Mouse (Mus musculus) skeletal muscle tissue, adult 2 months (tissue): ENCODE data around the gene Plin3.

ENCODE experiments used
- DNase-seq: peaks from one replicate; pipeline ENCODE4 v3.0.0-alpha.2; 2012; ENCODE audit warnings: low read depth, low spot score

The Plin3 gene

DNA sequence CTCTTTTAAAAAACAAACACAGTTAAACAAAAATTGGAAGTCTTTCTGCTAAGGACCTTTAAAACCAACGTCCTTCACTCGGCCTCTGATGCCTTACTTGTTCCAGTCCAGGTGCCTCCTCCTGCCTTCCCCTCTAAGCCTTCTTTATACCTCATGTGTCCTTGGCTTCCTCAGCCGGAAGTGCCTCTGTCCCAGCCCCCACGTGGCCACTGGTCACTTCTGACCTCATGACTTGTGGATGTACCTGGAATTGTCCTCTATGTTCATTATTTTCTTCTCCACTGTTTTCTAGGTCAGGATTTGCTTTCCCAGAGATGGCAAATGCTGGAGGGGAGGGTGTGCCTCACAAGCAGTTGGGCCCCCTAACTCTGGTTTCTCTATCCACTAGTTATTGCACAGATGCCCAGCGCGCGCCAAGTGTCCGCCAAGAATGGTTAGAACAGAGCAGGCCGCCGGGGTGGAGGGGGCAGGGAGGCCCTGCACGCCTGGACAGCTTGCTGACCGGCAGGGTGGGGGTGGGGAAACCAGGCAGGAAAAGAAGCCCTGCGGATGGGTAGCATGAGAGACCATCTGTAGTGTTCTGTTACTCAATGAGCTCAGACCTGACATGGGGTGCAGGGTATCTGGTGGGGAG, 9.8 kb upstream of the Plin3 start:
- DNase-seq, result no peak

DNA sequence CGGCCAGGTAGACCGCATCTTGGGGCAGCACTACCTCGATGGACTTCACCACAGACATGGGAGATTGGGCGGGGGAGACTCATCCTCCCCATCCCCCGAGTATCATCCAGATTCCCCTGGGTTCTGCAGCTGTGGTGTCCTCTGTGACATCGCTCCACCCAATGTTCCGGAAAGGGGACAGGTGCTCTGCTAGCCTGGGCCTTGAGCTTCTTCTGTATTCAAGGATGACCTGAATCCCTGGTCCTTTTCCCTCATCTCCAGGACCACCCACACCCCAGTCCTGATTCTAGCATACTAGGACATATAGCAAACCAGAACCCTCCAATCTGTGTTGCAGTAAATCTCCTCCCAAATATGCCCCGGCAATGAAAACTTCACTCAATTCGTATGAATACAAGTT, 7.5 kb upstream of the Plin3 start, which contains the start of gene Arrdc5:
TSS of gene Arrdc5 (minus strand) at position 101 of the 400 bp plus-strand sequence.
- DNase-seq, result no peak

DNA sequence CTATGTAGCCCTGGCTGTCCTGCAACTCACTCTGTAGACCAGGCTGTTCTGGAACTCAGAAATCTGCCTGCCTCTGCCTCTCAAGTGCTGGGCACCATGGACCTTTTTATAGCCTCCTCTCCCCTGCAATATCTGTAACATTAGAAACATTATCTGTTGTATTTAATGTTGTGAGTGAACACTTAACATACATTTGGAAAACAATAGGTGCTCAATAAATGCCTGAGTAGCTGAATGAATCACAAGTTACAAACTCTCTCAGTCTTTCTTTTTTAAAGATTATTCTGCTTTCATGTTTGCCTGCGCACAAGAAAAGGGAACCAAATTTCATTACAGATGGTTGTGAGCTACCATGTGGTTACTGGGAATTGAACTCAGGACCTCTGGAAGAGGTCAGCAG, 5.6 kb upstream of the Plin3 start:
- DNase-seq, result no peak

DNA sequence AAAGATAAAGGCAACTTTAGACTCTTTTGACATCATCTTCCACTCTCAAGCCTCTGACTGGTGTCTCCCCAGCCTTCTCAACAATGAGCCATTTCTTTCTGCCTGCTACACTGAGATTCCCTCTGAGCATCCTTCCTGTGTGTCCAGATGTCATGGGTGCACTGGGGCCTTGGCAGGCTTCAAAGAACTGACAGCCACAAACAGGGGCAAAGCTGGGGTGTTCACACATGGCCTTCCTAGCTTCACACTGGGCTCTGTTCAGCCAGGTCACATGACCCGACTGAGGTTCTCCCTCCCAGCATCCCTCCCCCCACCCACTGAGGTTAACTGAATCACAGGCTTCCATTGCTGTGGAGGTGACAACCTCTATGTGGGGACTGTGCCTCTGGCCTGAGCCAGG, 3.5 kb upstream of the Plin3 start:
- no peak for DNase-seq

DNA sequence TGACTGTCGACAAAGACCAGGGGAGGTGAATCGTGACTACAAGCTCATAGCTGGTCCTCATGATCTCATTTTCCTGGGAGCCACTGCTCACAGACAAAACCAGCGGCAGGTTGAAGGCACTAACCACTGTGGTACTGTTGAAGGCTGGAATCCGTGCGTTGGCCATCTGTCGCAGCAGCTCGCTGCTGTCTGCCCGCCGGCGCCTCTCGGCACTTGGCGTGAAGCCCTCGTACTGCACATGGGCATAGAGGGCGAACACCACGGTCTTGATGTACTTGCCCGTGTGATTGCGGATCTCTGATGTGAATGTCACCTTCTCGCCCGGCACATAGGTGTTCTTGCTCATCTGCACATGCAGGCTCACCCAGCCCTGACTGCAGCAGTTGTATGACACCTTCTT, 1.6 kb upstream of the Plin3 start:
- DNase-seq, result no peak

DNA sequence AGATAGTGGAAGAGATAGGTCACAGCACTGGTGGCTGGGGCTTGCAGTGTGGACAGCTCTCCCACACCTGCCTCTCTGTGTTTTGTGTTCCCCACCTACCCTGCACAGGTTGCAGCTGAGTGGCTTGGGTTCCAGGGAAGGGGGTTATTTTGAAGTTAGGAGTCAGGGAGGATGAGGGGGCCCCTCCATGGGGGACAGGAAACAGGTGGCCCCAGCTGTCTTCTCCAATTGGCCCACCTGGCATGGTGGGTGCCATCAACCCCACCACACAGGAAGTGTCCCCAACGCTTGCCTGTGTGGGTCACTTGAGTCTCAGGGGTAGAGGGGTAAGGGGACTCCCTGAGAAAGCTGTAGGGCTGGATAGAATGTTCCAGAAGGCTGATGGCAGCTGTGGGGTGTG, 618 bp upstream of the Plin3 start:
- DNase-seq, result no peak

DNA sequence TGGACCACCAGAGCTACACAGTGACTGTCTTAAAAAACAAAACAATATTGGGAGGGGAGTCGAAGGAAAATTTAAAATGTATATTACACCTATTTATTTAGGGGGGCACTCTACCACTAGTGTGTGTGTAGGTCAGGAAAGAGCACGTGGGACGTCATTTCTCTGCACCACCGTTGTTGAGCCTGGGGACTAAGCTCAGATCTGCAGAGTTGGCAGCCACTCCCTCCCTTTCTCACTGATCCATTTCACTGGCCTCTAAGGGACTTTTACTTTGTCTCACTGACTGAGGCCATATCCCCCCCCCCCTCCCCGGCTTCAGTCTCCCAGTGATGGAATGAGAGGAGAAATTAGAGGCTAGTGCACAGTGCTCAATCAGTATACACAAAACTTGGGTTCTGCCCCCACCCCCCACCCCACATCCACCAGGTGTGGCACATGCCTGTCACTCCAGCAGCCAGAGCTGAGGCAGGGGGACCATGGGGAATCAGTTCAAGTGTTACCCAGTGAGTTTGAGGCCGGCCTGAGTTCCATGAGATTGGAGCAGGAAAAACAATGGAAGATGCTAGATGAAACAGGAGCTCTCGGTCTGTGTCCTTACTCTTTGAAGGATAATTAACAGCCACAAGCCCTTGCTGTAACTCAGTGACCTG, 722 bp downstream of the Plin3 start:
- no peak for DNase-seq

DNA sequence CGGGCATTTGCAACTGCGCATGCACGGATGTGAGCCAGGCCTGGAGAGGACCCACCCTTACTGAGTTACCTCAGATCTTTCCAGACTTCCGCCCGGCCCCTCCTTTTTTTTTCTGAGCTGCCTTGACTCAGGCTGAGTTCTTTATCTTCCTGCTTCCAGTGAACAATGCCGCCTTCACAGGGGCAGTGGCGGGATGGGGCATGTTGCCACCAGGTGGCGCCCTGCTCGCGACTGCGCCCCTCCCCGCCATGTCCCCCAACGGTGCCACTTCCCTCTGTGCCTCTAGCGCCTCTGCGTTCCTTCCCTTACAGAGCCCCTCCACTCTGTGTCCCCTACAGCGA, 1.5 kb downstream of the Plin3 start:
- peak; percentile 93 for DNase-seq

DNA sequence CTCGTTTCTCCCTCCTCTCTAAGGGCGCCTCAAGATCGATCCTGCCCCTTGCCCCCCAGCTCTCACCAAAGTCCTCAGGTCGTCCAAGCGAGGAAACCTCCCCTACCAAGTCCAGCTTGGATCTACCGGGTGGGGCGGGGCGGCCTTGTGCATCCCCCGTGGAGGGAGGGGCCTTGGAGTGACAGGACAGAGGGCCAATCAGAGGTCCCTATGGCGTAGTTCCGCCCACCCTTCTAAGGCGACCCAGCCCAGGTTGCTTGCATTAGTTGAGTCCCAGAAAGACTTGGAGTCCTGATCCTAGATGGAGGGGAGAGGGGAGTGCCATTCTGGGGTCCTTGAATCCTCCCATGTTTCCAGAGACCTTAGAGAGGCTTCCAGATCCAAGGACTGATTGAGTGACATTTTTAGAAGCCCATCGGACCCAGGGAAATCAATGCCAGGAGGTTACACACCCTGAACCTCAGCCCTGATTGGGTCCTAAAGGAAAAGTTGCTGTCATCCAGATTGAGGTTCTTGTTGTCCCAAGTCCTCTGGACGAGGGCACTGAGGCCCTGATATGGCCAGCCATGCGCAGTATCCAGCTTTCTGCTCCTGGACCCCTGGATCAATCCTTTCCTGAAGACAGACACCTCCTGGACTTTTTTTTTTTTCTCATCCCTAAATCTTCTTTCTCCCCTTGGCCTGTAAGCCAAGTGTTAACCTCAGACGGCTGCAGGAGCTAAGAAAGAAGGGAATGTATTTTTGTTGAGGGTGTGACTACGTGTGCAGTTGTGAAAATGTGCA, 2.1 kb downstream of the Plin3 start:
- peak; percentile 94 for DNase-seq

DNA sequence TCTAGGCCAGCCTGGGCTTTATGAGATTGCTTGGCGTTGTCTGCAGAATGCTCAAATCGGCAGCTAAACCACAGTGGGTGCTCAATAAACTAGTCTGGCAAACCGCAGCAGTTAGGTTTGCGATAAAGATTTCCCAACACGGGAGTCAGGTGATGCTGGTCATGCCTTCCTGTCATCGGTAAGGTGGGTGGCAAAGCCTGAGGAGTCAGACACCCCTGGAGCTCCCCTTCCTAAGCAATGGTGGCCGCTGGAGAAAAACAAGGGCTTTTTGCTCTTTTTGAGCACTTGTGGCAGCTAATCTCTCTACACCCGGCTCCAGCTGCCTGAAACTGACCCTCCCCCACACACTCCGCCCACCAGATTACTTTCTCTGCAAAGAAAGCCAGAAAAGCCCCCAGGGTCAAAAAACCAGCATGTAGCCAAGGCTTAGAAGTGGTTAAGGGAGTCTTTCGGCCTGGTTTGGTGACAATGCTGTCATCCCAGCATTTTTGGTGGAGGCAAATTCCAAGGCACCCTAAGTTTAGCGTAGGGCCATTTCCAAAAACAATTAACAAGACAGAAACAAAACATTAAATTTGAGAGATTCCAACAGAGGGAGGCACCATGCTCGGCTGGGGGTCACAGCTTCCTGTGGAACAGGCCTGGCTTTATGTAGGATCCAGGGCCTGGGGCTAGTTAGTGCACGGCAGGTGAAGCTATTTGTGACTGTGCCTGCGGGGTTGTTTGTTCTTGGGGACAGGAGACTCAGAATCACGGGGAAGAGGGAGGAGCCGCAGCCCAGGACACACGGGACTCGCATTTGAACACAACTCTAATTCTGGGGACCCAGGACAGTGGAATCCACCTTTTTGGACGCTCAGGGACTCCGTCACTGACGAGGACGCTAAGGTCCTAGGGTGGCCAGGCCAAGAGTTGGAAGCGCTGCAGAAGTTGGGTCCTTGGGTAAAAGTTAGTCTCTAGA, 3.0 kb downstream of the Plin3 start:
- no peak for DNase-seq

DNA sequence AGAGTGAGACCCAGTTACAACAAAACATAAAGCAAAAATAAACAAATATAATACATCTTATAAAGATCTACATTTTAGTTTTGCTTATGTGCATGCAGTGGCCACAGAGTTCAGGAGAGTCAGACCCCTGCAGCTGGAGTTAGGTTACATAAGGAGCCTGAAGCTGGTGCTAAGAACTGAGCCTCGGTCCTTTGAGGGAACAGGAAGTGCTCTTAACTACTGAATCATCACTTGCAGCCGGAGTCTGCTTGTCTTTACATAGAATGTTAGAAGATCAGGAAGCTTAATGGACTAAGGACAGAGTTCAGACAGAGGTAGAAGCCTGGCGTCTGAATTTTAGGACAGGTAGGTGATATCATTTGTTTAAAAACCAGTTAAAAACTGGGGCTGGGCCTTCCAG, 3.8 kb downstream of the Plin3 start:
- no peak for DNase-seq

DNA sequence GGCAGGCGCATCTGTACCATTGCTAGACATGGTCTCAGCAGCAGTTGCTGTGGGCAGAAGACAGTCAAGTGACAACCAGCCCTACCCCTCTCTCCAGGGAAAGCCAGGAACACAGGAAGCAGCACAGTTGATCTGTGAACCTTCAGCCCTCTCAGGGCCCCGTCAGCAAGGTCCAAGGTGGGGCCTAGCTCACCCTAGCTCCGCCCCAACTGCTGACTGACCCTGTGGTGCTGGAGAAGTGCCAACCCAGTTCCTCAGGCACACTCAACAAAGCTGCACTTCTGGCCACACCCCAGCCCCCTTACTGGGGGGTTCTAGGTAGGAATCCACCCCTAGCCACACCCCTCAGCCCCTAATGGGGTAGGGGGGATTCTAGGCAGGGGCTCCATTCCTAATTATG, 4.8 kb downstream of the Plin3 start:
- no peak for DNase-seq

DNA sequence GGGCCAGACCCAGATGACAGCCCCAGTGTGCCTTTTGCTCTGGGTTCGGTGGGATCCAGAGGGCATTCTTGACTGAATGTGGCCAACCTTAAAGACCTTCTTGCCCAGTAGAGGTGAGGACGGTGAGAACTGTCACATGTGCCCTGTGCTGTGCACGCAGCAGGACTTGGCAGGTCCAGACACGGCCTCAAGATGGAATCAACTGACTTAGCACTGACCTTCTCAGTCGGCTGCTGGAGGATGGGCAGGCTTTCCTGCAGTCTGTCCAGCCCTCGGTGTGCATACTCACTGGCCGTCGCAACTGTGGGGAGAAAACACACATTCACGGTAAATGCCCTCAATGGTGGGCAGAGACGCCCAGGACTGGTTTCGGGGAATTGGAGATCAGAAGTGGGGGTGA, 6.7 kb downstream of the Plin3 start:
- DNase-seq, result peak; percentile 66

DNA sequence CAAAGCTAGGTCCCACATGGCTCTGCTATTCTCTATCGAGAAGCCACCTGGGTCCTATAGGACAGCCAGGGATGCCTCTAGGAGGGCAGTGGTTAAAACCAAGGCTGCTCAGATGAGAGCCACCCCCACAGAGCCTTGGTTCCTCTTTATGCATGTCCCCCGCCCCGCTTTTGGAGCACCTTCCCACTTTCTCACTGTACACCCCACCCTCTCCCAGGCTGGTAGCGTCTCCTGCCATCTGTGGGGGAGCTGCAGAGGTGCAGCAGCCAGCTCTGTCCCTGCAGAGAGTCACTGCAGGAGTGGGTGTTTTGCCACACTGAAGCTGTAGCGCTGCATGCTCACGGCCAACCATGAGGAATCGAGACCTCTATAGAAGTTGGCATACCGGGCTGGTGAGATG, 9.4 kb downstream of the Plin3 start:
- no peak for DNase-seq

DNA sequence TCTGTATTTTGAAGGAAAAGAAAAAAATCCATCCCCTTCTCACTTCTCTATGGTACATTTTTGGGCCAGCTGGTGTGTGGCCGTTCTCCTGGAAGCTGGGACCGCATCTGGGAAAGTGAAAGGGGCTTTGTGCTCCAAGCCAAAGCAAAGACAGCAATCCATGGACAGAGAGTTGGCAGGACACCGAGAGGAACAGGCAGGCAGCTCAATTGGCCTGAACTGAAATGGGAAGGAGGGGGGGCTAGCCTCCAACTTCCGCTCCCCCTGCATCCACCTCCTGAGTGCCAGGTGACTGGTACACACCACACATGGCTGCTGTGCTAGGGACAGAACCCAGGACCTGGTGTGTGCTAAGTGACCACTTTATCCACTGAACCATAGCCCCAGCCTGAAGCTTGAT, 9.9 kb downstream of the Plin3 start:
- no peak for DNase-seq

DNA sequence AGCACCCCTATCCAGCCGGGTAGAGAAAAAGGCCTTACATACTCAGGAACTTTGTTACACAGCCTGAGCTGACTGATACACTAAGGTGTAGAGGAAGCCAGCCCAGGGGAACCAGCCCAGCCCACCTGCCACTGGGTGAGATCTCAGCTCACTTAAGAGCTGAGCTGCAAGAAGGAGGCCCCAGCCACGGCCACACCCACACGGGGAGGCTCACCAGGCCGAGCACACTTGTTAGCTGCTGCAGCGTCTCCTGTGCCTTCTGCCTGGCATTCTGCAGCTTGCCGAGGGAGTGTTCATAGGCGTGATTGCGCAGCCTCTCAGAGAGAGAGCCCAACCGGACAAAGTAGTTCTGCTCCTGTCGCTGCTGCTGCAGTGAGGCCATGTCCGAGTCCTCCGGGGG, 11.5 kb downstream of the Plin3 start:
- no peak for DNase-seq

DNA sequence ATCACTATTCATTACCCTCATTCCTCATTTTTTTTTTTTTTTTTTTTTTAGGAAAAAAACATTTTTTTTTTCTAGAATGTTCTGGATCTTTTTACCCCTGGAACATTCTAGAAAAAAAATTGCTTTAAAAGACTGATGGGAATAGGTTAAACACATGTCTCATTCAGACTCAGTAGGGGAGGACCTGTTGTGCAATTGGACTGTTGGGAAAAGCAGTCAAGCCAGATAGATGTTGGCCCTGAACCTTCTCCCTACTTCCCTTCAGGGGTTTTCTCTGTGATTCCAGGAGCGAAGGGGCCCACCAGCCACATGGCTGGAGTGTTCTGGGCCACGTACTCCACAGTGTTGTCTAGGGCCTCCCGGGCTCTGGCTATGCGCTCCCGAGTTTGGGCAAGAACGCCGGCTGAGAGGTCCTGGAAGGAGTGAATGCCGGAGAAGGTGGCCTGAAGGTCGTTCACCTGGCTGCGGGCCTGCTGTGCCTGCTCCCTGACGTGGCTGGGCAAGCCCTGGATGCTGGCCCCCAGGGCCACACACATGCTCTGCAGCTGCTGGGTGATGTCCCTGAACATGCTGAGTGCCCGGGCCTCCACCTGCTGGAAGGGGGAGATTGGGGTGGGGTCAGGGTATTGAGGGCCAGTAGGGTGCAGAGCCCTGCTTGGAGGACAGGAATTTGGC, 13.1 kb downstream of the Plin3 start:
- peak; percentile 66 for DNase-seq

DNA sequence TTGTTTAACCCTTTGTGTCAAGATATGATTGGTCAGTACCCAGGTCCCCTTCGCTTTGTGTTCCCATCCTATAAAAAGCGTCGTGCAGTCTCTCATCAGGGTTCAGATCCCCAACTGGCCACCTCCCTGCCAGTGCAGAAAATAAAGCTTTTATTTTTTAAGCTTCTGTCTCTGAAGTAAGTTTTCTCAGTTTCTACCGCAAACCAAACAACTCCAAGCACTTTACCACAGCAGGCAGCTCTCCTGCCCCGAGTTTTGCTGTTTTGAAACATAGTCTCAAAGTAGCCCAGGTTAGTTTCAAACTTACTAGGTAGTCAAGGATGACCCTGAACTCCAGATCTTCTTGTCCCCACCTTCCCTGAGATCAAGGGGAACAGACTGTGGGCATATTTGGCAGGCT, 14.3 kb downstream of the Plin3 start:
- DNase-seq, result no peak

DNA sequence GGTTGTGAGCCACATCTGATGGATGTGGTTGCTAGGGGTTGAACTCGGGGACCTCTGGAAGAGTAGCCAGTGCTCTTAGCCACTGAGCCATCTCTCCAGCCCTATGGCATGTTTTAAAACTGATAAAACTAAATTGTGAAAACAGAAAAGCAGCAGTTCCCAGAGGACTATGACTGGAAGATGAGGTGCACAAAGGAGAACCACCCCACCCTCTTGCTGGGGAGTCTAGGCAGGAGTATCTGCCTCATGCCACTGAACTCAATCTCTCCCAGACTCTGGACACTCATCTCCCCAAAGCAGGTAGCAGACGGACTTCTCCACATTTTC, 15.1 kb downstream of the Plin3 start:
- no peak for DNase-seq

DNA sequence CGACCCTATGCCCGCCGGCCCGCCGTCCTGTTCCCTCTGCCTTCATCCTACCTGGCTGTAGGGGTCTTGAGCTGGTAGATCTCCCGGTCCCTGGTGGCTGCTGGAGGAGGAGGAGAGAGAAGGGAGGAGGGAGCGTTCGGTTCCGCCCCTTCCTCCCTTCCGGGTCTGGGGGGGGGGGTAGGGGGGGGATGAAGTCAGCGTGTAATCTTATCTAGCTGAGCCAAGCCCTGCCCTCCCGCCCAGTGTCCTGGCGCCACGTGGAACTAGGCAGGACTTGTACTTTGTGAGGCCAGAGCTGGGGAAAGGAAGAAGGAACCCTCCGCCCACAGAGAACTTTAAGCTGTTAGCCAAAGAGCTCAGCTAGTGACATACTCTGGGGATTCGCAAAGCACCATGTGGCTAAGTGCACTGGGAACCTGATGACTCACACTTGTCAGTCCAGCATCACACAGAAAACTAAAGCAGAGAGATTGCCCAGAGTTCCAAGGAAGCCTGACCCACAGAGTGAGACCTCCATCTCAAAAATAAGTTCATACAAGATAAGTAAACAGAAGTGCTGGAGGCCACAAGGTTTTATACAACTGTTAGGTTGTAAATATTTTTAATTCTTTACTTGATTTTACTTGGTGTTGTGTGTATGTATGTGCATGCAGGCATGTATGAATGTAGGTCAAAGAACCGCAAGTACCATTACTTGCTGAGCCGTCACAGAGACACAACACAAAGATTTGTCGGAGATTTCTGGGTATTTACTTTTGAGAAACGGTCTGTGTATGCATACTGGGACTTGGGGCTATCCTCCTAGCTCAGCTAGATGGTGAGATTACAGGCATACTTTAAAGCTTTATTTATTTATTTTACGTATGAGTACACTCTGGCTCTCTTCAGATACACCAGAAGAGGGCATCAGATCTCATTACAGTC, 15.8 kb downstream of the Plin3 start, which contains the start of gene Ticam1:
TSS of gene Ticam1 (minus strand) at position 144 of the 924 bp plus-strand sequence.
- peak; percentile 99 for DNase-seq
